Mouse (Mus musculus) activated CD4-positive, CD25-positive, alpha-beta regulatory T cell, adult 4 months (primary cell): ENCODE data around the gene Ubxn7. TPM values are rescaled to one million over a fixed set of nuclear protein-coding genes. Genes with fewer than 3 reads are reported as not detected.
"Not testable (repeated sequence)": the region's sequence is repeated elsewhere in the genome, so short reads cannot be mapped to it uniquely, and the experiment has no call there.

ENCODE experiments used
- ATAC-seq: one replicate; pipeline ENCODE4 v1.8.0; 2017
- polyA plus RNA-seq, 2 experiments: library from polyadenylated mRNA; unstranded; fragments of 100-300 nt; shearing (Covaris generic); gene quantifications; one replicate each; pipeline ENCODE4 v1.2.1; 2017

The Ubxn7 gene
- 10 to 100 TPM; 14.2 to 16.1 TPM for polyA plus RNA-seq

- ATAC-seq, result peak; percentile 83
Observed at GRCm38 (mm10) chr16:32332040-32332555, at the start of gene Ubxn7. Gene Ubxn7, plus strand, starts transcription at chr16:32332257.

- no peak for ATAC-seq
Observed at GRCm38 (mm10) chr16:32282608-32283007, 49.4 kb upstream of the Ubxn7 start.

- ATAC-seq, result no peak
Observed at GRCm38 (mm10) chr16:32291821-32292220, 40.2 kb upstream of the Ubxn7 start.

- not testable (repeated sequence) for ATAC-seq
Observed at GRCm38 (mm10) chr16:32299617-32300016, 32.4 kb upstream of the Ubxn7 start.

- no peak for ATAC-seq
Observed at GRCm38 (mm10) chr16:32303046-32303445, 29.0 kb upstream of the Ubxn7 start.

GRCm38 (mm10) chr16:32303886-32304285 lies 28.2 kb upstream of the Ubxn7 start:
- no peak for ATAC-seq

- ATAC-seq, result no peak
Observed at GRCm38 (mm10) chr16:32311970-32312369, 20.1 kb upstream of the Ubxn7 start.

GRCm38 (mm10) chr16:32312386-32312785 lies 19.7 kb upstream of the Ubxn7 start:
- ATAC-seq, result no peak

- ATAC-seq, result no peak
Observed at GRCm38 (mm10) chr16:32312859-32313258, 19.2 kb upstream of the Ubxn7 start.

GRCm38 (mm10) chr16:32316601-32317000 lies 15.5 kb upstream of the Ubxn7 start:
- no peak for ATAC-seq

GRCm38 (mm10) chr16:32323953-32324352 lies 8.1 kb upstream of the Ubxn7 start:
- ATAC-seq, result no peak

GRCm38 (mm10) chr16:32330876-32331670 lies 984 bp upstream of the Ubxn7 start:
- ATAC-seq, result no peak

GRCm38 (mm10) chr16:32332556-32333511 lies 777 bp downstream of the Ubxn7 start:
- ATAC-seq, result peak; percentile 41

GRCm38 (mm10) chr16:32335146-32335545 lies 3.1 kb downstream of the Ubxn7 start:
- ATAC-seq, result no peak

GRCm38 (mm10) chr16:32336026-32336780 lies 4.1 kb downstream of the Ubxn7 start:
- no peak for ATAC-seq

- ATAC-seq, result no peak
Observed at GRCm38 (mm10) chr16:32337001-32337400, 4.9 kb downstream of the Ubxn7 start.

- ATAC-seq, result no peak
Observed at GRCm38 (mm10) chr16:32340451-32340850, 8.4 kb downstream of the Ubxn7 start.

- ATAC-seq, result peak; percentile 52
Observed at GRCm38 (mm10) chr16:32345521-32345920, 13.5 kb downstream of the Ubxn7 start.

- no peak for ATAC-seq
Observed at GRCm38 (mm10) chr16:32350776-32351175, 18.7 kb downstream of the Ubxn7 start.

- ATAC-seq, result no peak
Observed at GRCm38 (mm10) chr16:32363530-32363929, 31.5 kb downstream of the Ubxn7 start.

- no peak for ATAC-seq
Observed at GRCm38 (mm10) chr16:32371351-32371750, 39.3 kb downstream of the Ubxn7 start.

GRCm38 (mm10) chr16:32379575-32379974 lies 47.5 kb downstream of the Ubxn7 start:
- ATAC-seq, result no peak
